Mouse (Mus musculus): Measurements from ENCODE around the gene Mtss1l.
A peak's percentile ranks its signal among the peaks of the same experiment; 100 is the strongest.

The Mtss1l gene

DNA sequence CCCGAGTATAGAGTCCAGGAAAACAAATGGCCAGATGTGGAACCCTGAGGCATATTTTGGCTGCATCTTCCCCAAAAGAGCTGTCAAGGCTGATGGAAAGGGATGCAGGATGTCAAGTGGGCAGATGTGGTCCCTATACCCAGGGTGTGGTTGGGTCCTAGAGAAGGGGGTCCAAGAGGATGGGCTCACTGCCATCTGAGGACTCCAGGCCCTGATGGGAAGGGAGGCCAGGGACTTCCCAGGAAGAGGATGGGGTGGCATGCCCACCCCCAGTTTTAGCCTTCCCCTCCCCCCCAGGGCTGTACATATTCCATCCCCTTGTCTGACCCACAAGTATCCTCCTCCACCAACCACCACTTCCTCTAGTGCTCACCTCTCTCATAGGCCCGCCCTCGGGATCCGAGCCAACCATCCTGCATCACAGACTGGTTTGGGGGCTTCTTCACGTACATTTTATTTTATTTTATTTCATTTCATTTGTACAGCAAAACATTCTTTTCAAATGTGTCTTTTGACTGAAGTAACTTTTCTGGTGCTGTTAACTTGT is 19.4 kb downstream of the Mtss1l start:
- DNase-seq (ENCODE audit: low spot score in 2 of 2) = no peak

DNA sequence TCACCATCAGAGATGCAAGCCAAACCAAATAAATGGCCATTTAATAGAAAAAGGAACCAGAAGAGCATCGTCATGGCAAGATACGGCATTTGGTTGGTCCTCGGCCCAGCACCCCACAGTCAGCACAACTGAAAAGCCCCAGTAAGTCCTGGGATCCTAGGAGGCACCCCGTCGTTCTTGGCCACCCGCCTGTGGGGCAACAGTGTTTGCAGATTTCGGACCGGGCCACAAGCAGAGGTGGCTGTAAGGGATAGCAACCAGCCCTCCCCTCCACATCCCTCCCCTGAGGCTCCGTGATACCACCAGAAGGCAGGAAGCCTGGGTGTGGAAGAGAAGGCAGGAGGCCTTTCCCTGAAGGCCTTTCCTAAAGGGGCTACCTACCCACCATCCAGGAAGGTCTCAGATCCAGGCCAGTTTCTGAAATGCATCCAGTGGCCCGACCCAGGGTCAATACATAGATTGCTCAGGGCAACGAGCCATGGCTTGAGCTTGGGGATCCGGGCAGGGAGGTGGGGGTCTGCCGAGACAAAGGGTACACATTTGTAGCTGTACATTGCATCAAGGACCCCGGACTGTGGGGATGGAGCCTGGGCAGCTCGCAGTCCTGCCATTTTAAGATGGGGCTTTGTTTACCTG is 20.7 kb downstream of the Mtss1l start:
- no peak for DNase-seq (ENCODE audit: low spot score in 2 of 2)

GRCm38 (mm10) chr8:110742452-110742818 is 21.2 kb downstream of the Mtss1l start:
- no peak for DNase-seq (ENCODE audit: low spot score in 2 of 2)

- DNase-seq (ENCODE audit: low spot score in 2 of 2) = no peak
Observed at GRCm38 (mm10) chr8:110745162-110745561, 23.9 kb downstream of the Mtss1l start.

DNA sequence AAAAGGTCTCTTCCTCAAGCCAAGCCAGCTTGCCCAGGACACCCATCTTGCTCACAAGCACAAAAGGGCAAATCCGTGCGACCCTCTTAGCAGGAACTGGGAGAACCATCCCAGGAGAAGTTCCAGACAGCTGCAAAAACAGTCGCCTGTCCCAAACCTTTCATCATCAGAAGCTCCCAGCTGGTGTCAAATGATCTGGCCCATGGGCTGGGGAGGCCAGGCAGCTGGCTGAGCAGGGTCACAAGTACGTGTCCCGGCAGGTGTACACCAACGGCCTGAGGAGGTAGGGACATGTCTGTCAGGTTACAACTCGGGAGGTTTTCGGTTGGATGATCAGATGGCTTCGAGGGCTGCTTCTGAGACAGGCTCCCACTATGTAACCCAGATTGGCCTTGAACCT is 25.4 kb downstream of the Mtss1l start:
- no peak for DNase-seq (ENCODE audit: low spot score in 2 of 2)

DNA sequence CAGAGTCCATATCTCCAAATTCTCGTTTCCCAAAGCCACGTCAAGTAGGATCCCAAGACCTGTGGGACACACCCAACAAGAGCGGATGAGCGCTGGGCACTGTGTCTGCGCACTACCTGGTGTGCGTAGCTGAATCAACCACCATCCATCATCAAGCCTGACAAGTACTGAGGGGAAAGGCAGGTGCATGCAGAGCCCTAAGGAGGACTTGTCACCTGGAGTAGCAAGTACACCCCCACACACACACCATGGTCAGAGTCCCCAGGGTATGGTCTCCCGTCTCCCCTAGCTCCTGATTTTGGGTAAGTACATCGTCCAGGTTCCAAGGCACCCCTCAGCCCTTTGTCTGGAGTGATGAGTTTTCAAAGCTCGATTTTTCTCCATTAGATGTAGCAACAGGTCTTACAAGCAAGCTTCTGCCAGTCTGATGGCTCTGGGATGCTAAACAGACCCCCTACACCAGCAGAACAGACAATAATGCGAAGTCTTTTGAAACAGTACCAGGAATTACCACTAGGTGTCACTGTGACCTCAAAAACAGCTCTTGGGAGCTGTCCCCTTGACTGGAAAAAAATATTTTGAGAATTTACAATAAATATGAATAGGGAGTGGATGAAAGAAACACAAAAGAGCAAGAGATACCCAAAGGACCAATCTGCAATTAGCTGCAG is 28.4 kb downstream of the Mtss1l start:
- no peak for DNase-seq (ENCODE audit: low spot score in 2 of 2)

GRCm38 (mm10) chr8:110750269-110750668 is 29.0 kb downstream of the Mtss1l start:
- DNase-seq (ENCODE audit: low spot score in 2 of 2) = no peak

- DNase-seq (ENCODE audit: low spot score in 2 of 2) = no peak
Observed at GRCm38 (mm10) chr8:110751490-110751889, 30.2 kb downstream of the Mtss1l start.

GRCm38 (mm10) chr8:110754713-110755112 is 33.4 kb downstream of the Mtss1l start:
- no peak for DNase-seq (ENCODE audit: low spot score in 2 of 2)

DNA sequence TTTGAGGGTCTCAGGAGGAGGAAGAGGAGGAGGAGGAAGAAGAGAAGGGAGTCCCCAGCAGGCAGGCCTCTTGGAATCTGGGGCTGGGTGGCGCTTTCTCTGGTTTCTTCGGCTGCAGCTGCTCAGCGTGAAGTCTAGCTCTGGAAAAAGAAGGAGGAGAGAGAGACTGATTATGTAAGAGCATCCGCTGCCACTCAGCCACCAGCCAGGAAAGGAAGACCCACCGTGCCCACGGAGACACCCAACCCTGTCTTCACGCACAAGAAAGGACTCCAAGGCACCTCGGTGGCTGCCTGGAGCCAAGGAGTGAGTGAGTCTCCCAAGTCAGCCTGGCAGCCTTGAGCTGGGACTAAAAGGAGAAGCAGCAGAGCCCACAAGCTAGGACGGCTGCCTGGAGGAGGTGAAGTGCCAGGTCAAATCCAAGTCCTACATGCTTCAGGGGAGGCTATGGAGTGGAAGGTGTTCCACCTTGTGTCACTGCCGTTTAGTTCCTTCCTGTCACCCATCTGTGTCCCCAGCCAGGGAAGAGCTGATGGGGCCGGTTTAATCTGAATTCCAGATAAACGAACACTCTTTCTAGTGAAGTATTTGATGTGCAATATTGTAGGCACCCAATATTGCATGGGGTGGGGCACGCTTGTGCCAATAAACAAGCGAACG is 34.4 kb downstream of the Mtss1l start:
- no peak for DNase-seq (ENCODE audit: low spot score in 2 of 2)

DNA sequence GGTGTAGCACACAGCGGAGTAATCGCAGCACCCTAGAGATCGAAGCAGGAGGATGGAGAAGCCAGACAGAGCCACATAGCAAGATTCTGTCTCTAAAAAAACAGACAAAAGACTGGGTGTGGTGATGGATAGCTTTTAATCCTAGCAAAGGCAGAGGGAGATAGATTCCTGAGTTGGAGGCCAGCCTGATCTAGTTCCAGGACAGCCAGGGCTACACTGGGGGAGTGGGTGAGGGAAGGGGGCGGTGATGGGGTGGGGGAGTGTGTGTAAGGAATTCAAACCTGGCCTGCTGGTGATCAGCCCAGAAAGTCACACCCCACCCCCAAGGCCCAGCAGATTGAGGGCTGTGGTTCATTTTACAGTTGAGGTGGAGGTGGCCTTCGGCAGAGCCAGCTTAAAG is 34.9 kb downstream of the Mtss1l start:
- DNase-seq (ENCODE audit: low spot score in 2 of 2) = no peak

GRCm38 (mm10) chr8:110760280-110760940 is 39.1 kb downstream of the Mtss1l start:
- DNase-seq (ENCODE audit: low spot score in 2 of 2) = no peak

DNA sequence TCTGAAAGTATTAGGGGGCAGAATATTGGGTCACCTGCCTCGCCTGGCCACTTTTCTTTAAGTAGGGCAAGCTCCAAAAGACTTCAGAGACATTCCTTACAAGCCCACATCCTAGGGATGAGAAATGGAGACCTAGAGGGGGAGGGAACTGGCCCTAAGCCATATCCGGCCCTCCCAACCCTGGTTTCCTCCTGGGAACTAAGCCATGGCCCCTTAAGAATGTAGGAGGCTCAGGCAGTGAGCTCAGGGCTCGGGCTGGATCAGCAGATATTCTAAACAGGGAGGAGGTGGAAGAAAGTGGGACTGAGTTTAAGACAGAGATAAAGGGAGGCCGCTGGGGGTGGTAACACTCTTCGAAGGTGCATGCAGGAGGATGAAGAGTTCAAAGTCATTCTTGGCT is 39.9 kb downstream of the Mtss1l start:
- DNase-seq (ENCODE audit: low spot score in 2 of 2) = peak in 1 of 2 experiments; percentile 21

DNA sequence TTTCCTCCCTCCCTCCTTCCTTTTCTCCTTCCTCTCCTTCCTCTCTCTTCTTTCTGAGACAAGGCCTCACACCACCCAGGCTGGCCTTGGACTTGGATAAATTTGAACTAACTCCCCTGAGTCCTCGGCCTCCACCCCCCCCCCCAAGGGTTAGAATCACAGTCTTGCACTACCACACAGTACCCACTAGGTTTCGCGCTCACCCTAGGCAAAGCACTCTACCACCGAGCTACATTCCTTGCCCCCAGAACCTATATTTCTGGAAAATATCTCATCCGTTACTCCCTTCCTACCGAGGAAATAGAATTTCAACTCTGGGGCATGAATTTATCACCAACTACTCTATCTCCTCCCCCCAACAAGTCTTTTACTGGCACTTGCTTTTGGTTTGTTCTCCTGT is 40.7 kb downstream of the Mtss1l start:
- DNase-seq (ENCODE audit: low spot score in 2 of 2) = no peak

GRCm38 (mm10) chr8:110764671-110765070 is 43.4 kb downstream of the Mtss1l start:
- DNase-seq (ENCODE audit: low spot score in 2 of 2) = no peak

- no peak for DNase-seq (ENCODE audit: low spot score in 2 of 2)
Observed at GRCm38 (mm10) chr8:110767261-110767660, 46.0 kb downstream of the Mtss1l start.

GRCm38 (mm10) chr8:110772452-110772851 is 51.2 kb downstream of the Mtss1l start:
- no peak for DNase-seq (ENCODE audit: low spot score in 2 of 2)

DNA sequence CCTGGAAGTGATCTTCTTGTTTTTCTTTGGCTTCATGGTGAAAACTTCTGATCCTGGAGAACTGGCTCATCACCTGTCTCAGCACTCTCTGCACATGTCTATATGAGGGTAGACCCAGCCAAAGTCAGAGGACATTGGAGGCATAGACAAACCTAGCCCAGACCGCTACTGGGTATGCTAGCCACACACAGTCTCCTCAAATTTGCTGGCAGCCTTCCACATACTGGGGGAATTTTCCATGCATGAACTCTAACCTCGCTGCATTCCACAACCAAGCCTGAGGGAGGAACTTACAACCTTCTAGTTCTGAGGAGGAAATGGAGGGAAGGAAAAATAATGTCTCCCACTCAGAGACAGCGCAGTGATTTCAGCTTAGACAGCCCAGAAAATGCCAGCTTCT is 52.8 kb downstream of the Mtss1l start:
- no peak for DNase-seq (ENCODE audit: low spot score in 2 of 2)

- no peak for DNase-seq (ENCODE audit: low spot score in 2 of 2)
Observed at GRCm38 (mm10) chr8:110774725-110775124, 53.4 kb downstream of the Mtss1l start.

DNA sequence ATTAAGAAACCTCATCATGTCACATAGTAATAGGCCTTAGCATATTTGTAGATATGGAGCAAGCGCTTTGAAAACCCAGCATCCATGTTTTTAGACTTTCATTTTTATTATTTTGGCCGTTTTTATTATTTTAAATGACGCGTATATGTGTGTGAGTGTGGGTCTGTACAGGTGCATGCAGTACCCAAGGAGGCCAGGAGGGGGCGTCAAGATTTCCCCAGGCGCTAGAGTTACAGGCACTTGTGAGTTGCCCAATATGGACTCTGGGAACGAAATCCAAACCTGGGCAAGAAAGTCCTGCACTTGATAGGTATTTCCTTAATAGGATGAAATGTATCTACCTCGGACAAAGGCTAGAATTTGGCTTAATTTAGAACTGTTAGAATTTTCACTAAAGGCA is 54.0 kb downstream of the Mtss1l start:
- no peak for DNase-seq (ENCODE audit: low spot score in 2 of 2)

GRCm38 (mm10) chr8:110775721-110776120 is 54.4 kb downstream of the Mtss1l start:
- no peak for DNase-seq (ENCODE audit: low spot score in 2 of 2)

- no peak for DNase-seq (ENCODE audit: low spot score in 2 of 2)
Observed at GRCm38 (mm10) chr8:110776335-110776734, 55.1 kb downstream of the Mtss1l start.
